Mouse (Mus musculus) bone marrow, adult 2 months (tissue): ENCODE measurements around the gene Hspbap1.

Experiments
- CTCF ChIP-seq: fragments of 200-500 bp; IDR thresholded peaks from 2 replicates; pipeline ENCODE4 v1.5.1; 2011; ENCODE audit warnings: low read length, control low read depth; ENCODE audit not compliant: control insufficient read depth, insufficient read depth
- POLR2A ChIP-seq: fragments of 200-500 bp; IDR thresholded peaks from 2 replicates; pipeline ENCODE4 v1.6.1; 2011; ENCODE audit warnings: low read depth, mild to moderate bottlenecking, control low read depth, low read length, borderline replicate concordance; ENCODE audit not compliant: control insufficient read depth

GRCm38 (mm10) chr16:35862057-35862456, 91.9 kb downstream of the Hspbap1 start:
- peak; percentile 48; the same call in 1 of the 2 replicates for TF ChIP-seq CTCF
- no peak for TF ChIP-seq POLR2A
